Mouse (Mus musculus) hindbrain, embryonic 10.5 days (tissue): ENCODE measurements at regions not wholly inside any gene's neighbourhood (a gene's known extent, or its start where the extent isn't known, plus 50 kb on each side); places are given as distances from the start of the nearest gene placed in this dataset.
"Not testable (repeated sequence)": the region's sequence is repeated elsewhere in the genome, so short reads cannot be mapped to it uniquely, and the experiment has no call there.

Experiments
- DNase-seq: peaks from one replicate; pipeline ENCODE4 v3.0.0-alpha.2; 2017; ENCODE audit warnings: low spot score
- H3K27ac ChIP-seq: fragments of 300-500 bp; sonication (generic); 2 replicates; pipeline ENCODE4 v1.5.1; 2016; ENCODE audit warnings: mild to moderate bottlenecking, moderate library complexity
- H3K27me3 ChIP-seq: fragments of 300-500 bp; sonication (generic); 2 replicates; pipeline ENCODE4 v1.6.1; 2016; ENCODE audit warnings: mild to moderate bottlenecking; ENCODE audit not compliant: poor library complexity, insufficient read depth, severe bottlenecking
- H3K36me3 ChIP-seq: fragments of 300-500 bp; sonication (generic); 2 replicates; pipeline ENCODE4 v1.6.1; 2016; ENCODE audit warnings: mild to moderate bottlenecking, moderate library complexity
- H3K4me1 ChIP-seq: fragments of 300-500 bp; sonication (generic); replicated peaks from 2 replicates; pipeline ENCODE4 v1.6.1; 2016; ENCODE audit warnings: mild to moderate bottlenecking
- H3K4me3 ChIP-seq: fragments of 300-500 bp; sonication (generic); 2 replicates; pipeline ENCODE4 v1.5.1; 2016; ENCODE audit warnings: mild to moderate bottlenecking, moderate library complexity
- H3K9me3 ChIP-seq: fragments of 300-500 bp; sonication (generic); 2 replicates; pipeline ENCODE4 v1.6.1; 2016; ENCODE audit warnings: mild to moderate bottlenecking, moderate library complexity
- WGBS: fragments of 180-500 bp; shearing (Covaris S2); methylation state at CpG from one replicate; pipeline ENCODE4 v1.1.7; 2016; 5-methylcytosine and 5-hydroxymethylcytosine counted together

- H3K4me3 ChIP-seq = no peak overlapping the region
- H3K27me3 ChIP-seq = no peaks in the 10 kb centered on the region
- no peaks in the 10 kb centered on the region for H3K4me1 ChIP-seq
- no peaks in the 10 kb centered on the region for H3K9me3 ChIP-seq
- H3K27ac ChIP-seq = no peak overlapping the region
- DNase-seq = no peak
- H3K36me3 ChIP-seq = no peaks in the 10 kb centered on the region
- WGBS = 89% methylated on average over 2 of the region's 2 CpGs
Measured at GRCm38 (mm10) chr16:9046864-9047263, 217.0 kb downstream of the 1810013L24Rik start.

- no peaks in the 10 kb centered on the region for H3K9me3 ChIP-seq
- H3K4me3 ChIP-seq = no peak overlapping the region
- peaks cover 12% of the 10 kb centered on the region for H3K4me1 ChIP-seq
- no peak overlapping the region; the same call in 1 of the 2 replicates for H3K27ac ChIP-seq
- H3K36me3 ChIP-seq = no peaks in the 10 kb centered on the region
- WGBS = 52% methylated on average over 4 of the region's 4 CpGs
- H3K27me3 ChIP-seq = no peaks in the 10 kb centered on the region
- peak; percentile 9 for DNase-seq
Measured at GRCm38 (mm10) chr16:9054415-9054814, 224.5 kb downstream of the 1810013L24Rik start.

GRCm38 (mm10) chr16:9056430-9056829 is 226.5 kb downstream of the 1810013L24Rik start:
- Histone ChIP-seq H3K4me1 (peaks cover 12% of the 10 kb centered on the region), H3K27ac (no peak overlapping the region), H3K27me3 (no peaks in the 10 kb centered on the region), H3K36me3 (no peaks in the 10 kb centered on the region), H3K9me3 (no peaks in the 10 kb centered on the region), H3K4me3 (no peak overlapping the region)
- no peak for DNase-seq
- 86% methylated on average over 3 of the region's 3 CpGs for WGBS

- no peaks in the 10 kb centered on the region for H3K36me3 ChIP-seq
- H3K4me3 ChIP-seq = no peak overlapping the region
- DNase-seq = no peak
- H3K27ac ChIP-seq = no peak overlapping the region
- 95% methylated on average over 4 of the region's 4 CpGs for WGBS
- H3K4me1 ChIP-seq = no peaks in the 10 kb centered on the region
- H3K27me3 ChIP-seq = no peaks in the 10 kb centered on the region
- H3K9me3 ChIP-seq = 0 out of 2 replicates have a peak, but pooled peaks cover 2% of the 10 kb centered on the region
Measured at GRCm38 (mm10) chr16:9071526-9071925, 241.6 kb downstream of the 1810013L24Rik start.

GRCm38 (mm10) chr16:9071956-9072355 is 242.1 kb downstream of the 1810013L24Rik start:
- WGBS = 85% methylated on average over 5 of the region's 5 CpGs
- H3K9me3 ChIP-seq = not testable (repeated sequence)

GRCm38 (mm10) chr16:9074295-9074694 is 244.4 kb downstream of the 1810013L24Rik start:
- Histone ChIP-seq H3K9me3 (0 out of 2 replicates have a peak, but pooled peaks cover 2% of the 10 kb centered on the region), H3K36me3 (no peaks in the 10 kb centered on the region), H3K4me1 (peaks cover 17% of the 10 kb centered on the region), H3K27me3 (no peaks in the 10 kb centered on the region), H3K27ac (no peak overlapping the region), H3K4me3 (no peak overlapping the region)
- no peak for DNase-seq
- WGBS = 91% methylated on average over 4 of the region's 4 CpGs

More at GRCm38 (mm10) chr16:9071956-9072355, 242.1 kb downstream of the 1810013L24Rik start:
- H3K4me1 ChIP-seq, H3K36me3 ChIP-seq, H3K27ac ChIP-seq, DNase-seq, H3K27me3 ChIP-seq, H3K4me3 ChIP-seq: not testable (repeated sequence)

GRCm38 (mm10) chr16:9077451-9077850 is 247.6 kb downstream of the 1810013L24Rik start:
- peak overlapping the region; percentile 59; the same call in 1 of the 2 replicates for H3K27ac ChIP-seq
- H3K36me3 ChIP-seq = no peaks in the 10 kb centered on the region
- DNase-seq = no peak
- H3K9me3 ChIP-seq = no peaks in the 10 kb centered on the region
- 85% methylated on average over 2 of the region's 2 CpGs for WGBS
- H3K4me1 ChIP-seq = peaks cover 17% of the 10 kb centered on the region
- H3K4me3 ChIP-seq = no peak overlapping the region
- H3K27me3 ChIP-seq = no peaks in the 10 kb centered on the region

GRCm38 (mm10) chr16:9078405-9078942 is 248.6 kb downstream of the 1810013L24Rik start:
- H3K27me3 ChIP-seq = no peaks in the 10 kb centered on the region
- H3K9me3 ChIP-seq = no peaks in the 10 kb centered on the region
- H3K4me1 ChIP-seq = peaks cover 17% of the 10 kb centered on the region
- peak overlapping the region; percentile 54; the same call in 1 of the 2 replicates for H3K27ac ChIP-seq
- DNase-seq = no peak
- no peak overlapping the region for H3K4me3 ChIP-seq
- H3K36me3 ChIP-seq = no peaks in the 10 kb centered on the region
- 50% methylated on average over 4 of the region's 4 CpGs for WGBS

- Histone ChIP-seq H3K36me3 (no peaks in the 10 kb centered on the region), H3K27ac (no peak overlapping the region), H3K9me3 (no peaks in the 10 kb centered on the region), H3K4me1 (peaks cover 21% of the 10 kb centered on the region), H3K27me3 (no peaks in the 10 kb centered on the region), H3K4me3 (no peak overlapping the region)
- no peak for DNase-seq
- 92% methylated on average over 3 of the region's 3 CpGs for WGBS
Measured at GRCm38 (mm10) chr16:9083040-9083439, 253.1 kb downstream of the 1810013L24Rik start.

- Histone ChIP-seq H3K27ac (no peak overlapping the region), H3K36me3 (no peaks in the 10 kb centered on the region)
Measured at GRCm38 (mm10) chr16:9083740-9084139, 253.8 kb downstream of the 1810013L24Rik start.

GRCm38 (mm10) chr16:9084581-9084980 is 254.7 kb downstream of the 1810013L24Rik start:
- Histone ChIP-seq H3K27ac (no peak overlapping the region; the same call in 1 of the 2 replicates), H3K4me3 (no peak overlapping the region), H3K27me3 (no peaks in the 10 kb centered on the region), H3K4me1 (peaks cover 11% of the 10 kb centered on the region; the same call in 1 of the 2 replicates), H3K36me3 (no peaks in the 10 kb centered on the region), H3K9me3 (no peaks in the 10 kb centered on the region)
- 95% methylated on average over 1 of the region's 1 CpGs for WGBS
- DNase-seq = no peak

More at GRCm38 (mm10) chr16:9083740-9084139, 253.8 kb downstream of the 1810013L24Rik start:
- H3K4me3 ChIP-seq = no peak overlapping the region
- DNase-seq = no peak
- no peaks in the 10 kb centered on the region for H3K9me3 ChIP-seq
- H3K27me3 ChIP-seq = no peaks in the 10 kb centered on the region
- H3K4me1 ChIP-seq = peaks cover 14% of the 10 kb centered on the region; the same call in 1 of the 2 replicates
- 60% methylated on average over 2 of the region's 2 CpGs for WGBS

- Histone ChIP-seq H3K27me3 (no peaks in the 10 kb centered on the region), H3K4me3 (no peak overlapping the region), H3K4me1 (peaks cover 11% of the 10 kb centered on the region; the same call in 1 of the 2 replicates), H3K36me3 (no peaks in the 10 kb centered on the region), H3K9me3 (no peaks in the 10 kb centered on the region), H3K27ac (no peak overlapping the region; the same call in 1 of the 2 replicates)
- DNase-seq = no peak
- WGBS = 77% methylated on average over 1 of the region's 1 CpGs
Measured at GRCm38 (mm10) chr16:9085133-9085532, 255.2 kb downstream of the 1810013L24Rik start.

GRCm38 (mm10) chr16:9085977-9086376 is 256.1 kb downstream of the 1810013L24Rik start:
- Histone ChIP-seq H3K4me3 (no peak overlapping the region), H3K27me3 (no peaks in the 10 kb centered on the region), H3K4me1 (peaks cover 11% of the 10 kb centered on the region; the same call in 1 of the 2 replicates), H3K27ac (peak overlapping the region; percentile 29; the same call in 1 of the 2 replicates), H3K9me3 (no peaks in the 10 kb centered on the region), H3K36me3 (no peaks in the 10 kb centered on the region)
- 87% methylated on average over 5 of the region's 5 CpGs for WGBS
- no peak for DNase-seq
